Mouse (Mus musculus): ENCODE data around the gene Aldh6a1. TPM values are rescaled to one million over a fixed set of nuclear protein-coding genes. Genes with fewer than 3 reads are reported as not detected.
A peak's percentile ranks its signal among the peaks of the same experiment; 100 is the strongest.

The Aldh6a1 gene
- polyA plus RNA-seq, 1 experiment from 2014 or later, result 25.9 TPM

DNA sequence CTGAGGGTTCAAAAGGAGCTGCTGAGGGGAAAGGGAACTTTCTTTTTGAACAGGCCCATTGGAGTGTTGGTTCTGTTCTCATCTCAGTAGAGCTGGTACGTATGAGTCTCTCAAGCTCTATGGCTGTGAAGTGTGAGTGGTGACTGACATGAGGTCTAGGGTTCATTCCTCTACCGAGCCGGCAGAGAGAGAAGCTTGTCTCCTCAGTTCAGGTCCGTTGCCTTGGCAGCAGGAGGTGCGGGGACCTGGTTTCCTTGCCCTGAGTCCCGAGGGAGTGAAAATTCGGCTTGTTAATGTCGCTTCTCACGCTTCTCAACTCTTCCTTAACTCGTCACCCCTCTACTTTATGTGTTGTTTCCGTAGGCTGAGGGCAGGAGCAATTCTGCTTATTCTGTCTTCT, 997 bp upstream of the Aldh6a1 start:
- H3K4me2 ChIP-seq (replicated peaks), result peak overlapping the region; percentile 96
- H3K4me1 ChIP-seq, result peaks cover 12% of the 10 kb centered on the region
- H3K36me3 ChIP-seq, result no peaks in the 10 kb centered on the region
- 1% methylated on average over 11 of the region's 11 CpGs for WGBS
- no peaks in the 10 kb centered on the region for H3K9me3 ChIP-seq
- peak overlapping the region; percentile 66 for H3K4me3 ChIP-seq
- no peak overlapping the region for H3K27ac ChIP-seq
- ATAC-seq (ENCODE audit: low FRiP score, low read depth), result no peak
- H3K27me3 ChIP-seq (replicated peaks), result no peaks in the 10 kb centered on the region
- H3K9ac ChIP-seq, result peak overlapping the region; percentile 71

GRCm38 (mm10) chr12:84450351-84450717, 470 bp downstream of the Aldh6a1 start:
- Histone ChIP-seq H3K9ac (peak overlapping the region; percentile 45), H3K9me3 (no peaks in the 10 kb centered on the region), H3K4me3 (peak overlapping the region; percentile 66), H3K4me1 (peaks cover 12% of the 10 kb centered on the region), H3K36me3 (no peaks in the 10 kb centered on the region), H3K4me2 (replicated peaks) (peak overlapping the region; percentile 96), H3K27me3 (replicated peaks) (no peaks in the 10 kb centered on the region), H3K27ac (no peak overlapping the region; the same call in 1 of the 2 replicates)
- ATAC-seq (ENCODE audit: low FRiP score, low read depth), result 0 out of 2 replicates have a peak, but pooled peaks have one; percentile 0
- 0% methylated on average over 6 of the region's 6 CpGs for WGBS

DNA sequence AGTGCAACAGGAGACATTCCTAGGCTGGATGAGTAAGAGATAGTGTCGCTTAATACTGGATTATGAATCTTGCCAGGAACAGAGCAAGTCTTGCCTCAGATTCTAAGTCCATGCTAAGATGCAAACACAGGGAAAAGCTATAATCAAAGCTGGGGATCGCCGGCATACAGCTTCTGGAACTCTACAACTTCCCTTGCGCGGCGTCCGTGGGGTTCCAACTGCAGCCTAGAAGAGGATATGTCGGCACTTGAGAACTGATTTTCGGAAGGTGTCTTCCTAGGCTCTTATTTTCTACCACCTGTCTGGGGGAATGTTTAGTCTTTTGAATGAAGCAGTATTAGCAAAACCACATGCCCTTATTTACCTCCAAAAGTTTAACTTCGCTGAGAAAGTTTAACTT, 917 bp downstream of the Aldh6a1 start:
- Histone ChIP-seq H3K9me3 (no peaks in the 10 kb centered on the region), H3K4me3 (peak overlapping the region; percentile 66; the same call in 1 of the 2 replicates), H3K27me3 (replicated peaks) (no peaks in the 10 kb centered on the region), H3K4me1 (peaks cover 12% of the 10 kb centered on the region), H3K36me3 (no peaks in the 10 kb centered on the region), H3K4me2 (replicated peaks) (peak overlapping the region; percentile 96), H3K9ac (peak overlapping the region; percentile 45), H3K27ac (no peak overlapping the region)
- WGBS, result 56% methylated on average over 10 of the region's 10 CpGs
- ATAC-seq (ENCODE audit: low FRiP score, low read depth), result no peak

- Histone ChIP-seq H3K4me2 (replicated peaks) (no peak overlapping the region), H3K36me3 (no peaks in the 10 kb centered on the region), H3K4me1 (peaks cover 12% of the 10 kb centered on the region), H3K9me3 (no peaks in the 10 kb centered on the region), H3K4me3 (no peak overlapping the region), H3K27me3 (replicated peaks) (no peaks in the 10 kb centered on the region), H3K27ac (no peak overlapping the region), H3K9ac (no peak overlapping the region)
- no peak for ATAC-seq (ENCODE audit: low FRiP score, low read depth)
- 78% methylated on average over 6 of the region's 6 CpGs for WGBS
These were observed 2.6 kb downstream of the Aldh6a1 start for GRCm38 (mm10) chr12:84448181-84448580.

GRCm38 (mm10) chr12:84447386-84447785, 3.4 kb downstream of the Aldh6a1 start:
- Histone ChIP-seq H3K27me3 (replicated peaks) (no peaks in the 10 kb centered on the region), H3K4me1 (peaks cover 12% of the 10 kb centered on the region), H3K4me2 (replicated peaks) (no peak overlapping the region), H3K36me3 (no peaks in the 10 kb centered on the region), H3K9me3 (no peaks in the 10 kb centered on the region), H3K4me3 (no peak overlapping the region), H3K27ac (no peak overlapping the region), H3K9ac (no peak overlapping the region)
- WGBS, result 78% methylated on average over 1 of the region's 1 CpGs
- no peak for ATAC-seq (ENCODE audit: low FRiP score, low read depth)

GRCm38 (mm10) chr12:84442526-84442925, 8.3 kb downstream of the Aldh6a1 start:
- 83% methylated on average over 4 of the region's 4 CpGs for WGBS
- ATAC-seq (ENCODE audit: low FRiP score, low read depth), result no peak

DNA sequence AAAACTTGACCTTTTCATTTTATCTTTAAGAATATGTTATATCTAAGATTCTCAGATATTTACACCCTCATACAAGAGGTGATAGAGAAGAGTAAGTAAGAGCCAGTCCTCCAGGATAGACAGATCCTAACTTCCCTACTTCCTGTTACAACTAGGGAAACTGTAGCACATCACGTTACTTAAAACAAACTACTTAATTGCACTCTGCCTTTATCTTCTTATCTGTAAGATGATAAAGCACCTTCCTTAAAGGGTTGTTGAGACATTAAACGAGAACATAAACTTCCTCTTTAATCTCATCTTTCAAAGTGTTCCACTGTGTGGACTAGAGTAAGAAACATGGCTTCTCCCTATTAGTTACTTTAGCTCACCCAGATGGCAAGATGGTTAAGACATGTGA, 12.1 kb downstream of the Aldh6a1 start:
- Histone ChIP-seq H3K9ac (no peak overlapping the region), H3K36me3 (no peaks in the 10 kb centered on the region), H3K9me3 (no peaks in the 10 kb centered on the region), H3K4me2 (replicated peaks) (no peak overlapping the region), H3K4me3 (no peak overlapping the region), H3K27ac (no peak overlapping the region), H3K27me3 (replicated peaks) (no peaks in the 10 kb centered on the region), H3K4me1 (no peaks in the 10 kb centered on the region)
- no peak for ATAC-seq (ENCODE audit: low FRiP score, low read depth)
- 82% methylated on average over 2 of the region's 2 CpGs for WGBS

More at GRCm38 (mm10) chr12:84442526-84442925, 8.3 kb downstream of the Aldh6a1 start:
- no peak overlapping the region for H3K4me3 ChIP-seq
- no peaks in the 10 kb centered on the region for H3K4me1 ChIP-seq
- no peaks in the 10 kb centered on the region for H3K9me3 ChIP-seq
- no peaks in the 10 kb centered on the region for H3K36me3 ChIP-seq
- H3K4me2 ChIP-seq (replicated peaks), result no peak overlapping the region
- H3K9ac ChIP-seq, result no peak overlapping the region
- H3K27me3 ChIP-seq (replicated peaks), result no peaks in the 10 kb centered on the region
- H3K27ac ChIP-seq, result no peak overlapping the region

- no peaks in the 10 kb centered on the region; the same call in 1 of the 2 replicates for H3K36me3 ChIP-seq
- no peak overlapping the region for H3K4me2 ChIP-seq (replicated peaks)
- H3K4me3 ChIP-seq, result no peak overlapping the region
- no peak overlapping the region for H3K9ac ChIP-seq
- H3K27ac ChIP-seq, result no peak overlapping the region
- H3K27me3 ChIP-seq (replicated peaks), result no peaks in the 10 kb centered on the region
- no peak for ATAC-seq (ENCODE audit: low FRiP score, low read depth)
- H3K9me3 ChIP-seq, result no peaks in the 10 kb centered on the region
- H3K4me1 ChIP-seq, result no peaks in the 10 kb centered on the region
- 90% methylated on average over 2 of the region's 2 CpGs for WGBS
These were observed 21.0 kb downstream of the Aldh6a1 start for GRCm38 (mm10) chr12:84429825-84430224.

- no peak overlapping the region for H3K4me3 ChIP-seq
- H3K4me2 ChIP-seq (replicated peaks), result no peak overlapping the region
- no peaks in the 10 kb centered on the region for H3K27me3 ChIP-seq (replicated peaks)
- no peak overlapping the region for H3K9ac ChIP-seq
- no peaks in the 10 kb centered on the region for H3K9me3 ChIP-seq
- H3K4me1 ChIP-seq, result no peaks in the 10 kb centered on the region
- no peaks in the 10 kb centered on the region for H3K36me3 ChIP-seq
- no peak for ATAC-seq (ENCODE audit: low FRiP score, low read depth)
- no peak overlapping the region for H3K27ac ChIP-seq
- 56% methylated on average over 3 of the region's 3 CpGs for WGBS
These were observed 26.8 kb downstream of the Aldh6a1 start for GRCm38 (mm10) chr12:84423990-84424389.

GRCm38 (mm10) chr12:84417605-84417922, 33.2 kb downstream of the Aldh6a1 start:
- Histone ChIP-seq H3K4me3 (peak overlapping the region; percentile 55), H3K4me2 (replicated peaks) (peak overlapping the region; percentile 77), H3K9ac (peak overlapping the region; percentile 61), H3K27ac (no peak overlapping the region; the same call in 1 of the 2 replicates), H3K9me3 (no peaks in the 10 kb centered on the region), H3K4me1 (0 out of 2 replicates have a peak, but pooled peaks cover 3% of the 10 kb centered on the region), H3K36me3 (no peaks in the 10 kb centered on the region), H3K27me3 (replicated peaks) (no peaks in the 10 kb centered on the region)
- peak; percentile 44; the same call in 1 of the 2 replicates for ATAC-seq (ENCODE audit: low FRiP score, low read depth)
- WGBS, result 38% methylated on average over 18 of the region's 18 CpGs

DNA sequence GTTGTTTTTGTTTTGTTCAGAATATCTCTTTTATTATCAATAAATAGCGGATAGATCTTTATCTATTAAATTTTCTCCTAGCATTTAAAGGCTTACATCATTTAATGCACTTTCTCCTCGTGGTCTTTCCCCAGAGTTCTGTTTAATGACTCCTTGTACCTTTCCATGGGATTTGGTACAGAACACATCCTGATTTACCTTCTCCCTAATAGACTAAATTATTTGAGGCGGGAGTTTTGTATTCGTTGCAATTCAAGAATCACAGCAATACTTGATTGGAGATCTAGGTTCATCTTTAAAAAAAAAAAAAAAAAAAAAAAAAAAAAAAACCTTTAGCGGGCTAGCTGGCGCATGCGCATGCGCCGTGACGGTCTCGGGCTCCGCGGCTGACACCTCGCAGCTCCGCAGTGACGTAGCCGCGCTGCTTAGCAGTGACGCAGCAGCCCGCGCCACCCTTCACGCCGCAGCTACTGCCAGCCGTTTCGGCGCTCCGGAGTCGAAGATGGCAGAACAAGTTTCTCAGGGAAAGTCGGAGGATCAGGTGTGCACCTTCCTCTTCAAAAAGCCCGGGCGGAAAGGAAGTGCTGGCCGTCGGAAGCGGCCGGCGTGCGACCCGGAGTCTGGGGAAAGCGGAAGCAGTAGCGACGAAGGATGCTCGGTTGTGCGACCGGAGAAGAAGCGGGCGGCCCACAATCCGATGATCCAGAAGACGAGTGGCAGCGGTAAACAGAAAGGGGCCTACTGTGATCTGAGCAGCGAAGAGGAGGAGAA, 33.8 kb downstream of the Aldh6a1 start, which contains the start of gene Rnf113a2:
TSS of gene Rnf113a2 (plus strand) at position 363 of the 771 bp plus-strand sequence.
- Histone ChIP-seq H3K4me2 (replicated peaks) (peak within 1 kb of the TSS; percentile 77), H3K9me3 (no peaks in the 10 kb centered on the region), H3K27me3 (replicated peaks) (no peaks in the 10 kb centered on the region), H3K36me3 (no peaks in the 10 kb centered on the region), H3K4me3 (peak within 1 kb of the TSS; percentile 55), H3K27ac (no peak within 1 kb of the TSS; the same call in 1 of the 2 replicates), H3K4me1 (0 out of 2 replicates have a peak, but pooled peaks cover 3% of the 10 kb centered on the region), H3K9ac (peak within 1 kb of the TSS; percentile 61)
- ATAC-seq (ENCODE audit: low FRiP score, low read depth), result peak; percentile 94
- 3% methylated on average over 50 of the region's 50 CpGs for WGBS

- no peaks in the 10 kb centered on the region for H3K9me3 ChIP-seq
- H3K27ac ChIP-seq, result peak within 1 kb of the TSS; percentile 11; the same call in 1 of the 2 replicates
- H3K9ac ChIP-seq, result peak within 1 kb of the TSS; percentile 65
- H3K4me1 ChIP-seq, result peaks cover 7% of the 10 kb centered on the region
- 1% methylated on average over 62 of the region's 63 CpGs for WGBS
- H3K27me3 ChIP-seq (replicated peaks), result no peaks in the 10 kb centered on the region
- H3K4me3 ChIP-seq, result peak within 1 kb of the TSS; percentile 60
- ATAC-seq (ENCODE audit: low FRiP score, low read depth), result peak; percentile 93
- no peaks in the 10 kb centered on the region for H3K36me3 ChIP-seq
- peak within 1 kb of the TSS; percentile 88 for H3K4me2 ChIP-seq (replicated peaks)
These were observed 41.8 kb downstream of the Aldh6a1 start, which contains the start of the genes Entpd5 and Bbof1 for GRCm38 (mm10) chr12:84408819-84409507. Gene Entpd5 (minus strand): TSS chr12:84409029. Gene Bbof1 (plus strand): TSS chr12:84409071.

Measured in neural tube, embryonic 12.5 days (tissue).